Mouse (Mus musculus) lung, postnatal 0 days (tissue): ENCODE results near the gene Mical3.
"Not testable (repeated sequence)": the region's sequence is repeated elsewhere in the genome, so short reads cannot be mapped to it uniquely, and the experiment has no call there.

Experiments
- CTCF ChIP-seq: IDR thresholded peaks from 2 replicates; pipeline ENCODE4 v1.5.1; 2016; ENCODE audit warnings: antibody characterized with exemption, mild to moderate bottlenecking
- EP300 ChIP-seq: IDR thresholded peaks from 2 replicates; pipeline ENCODE4 v1.6.1; 2016; ENCODE audit warnings: antibody characterized with exemption, mild to moderate bottlenecking, control low read depth

DNA sequence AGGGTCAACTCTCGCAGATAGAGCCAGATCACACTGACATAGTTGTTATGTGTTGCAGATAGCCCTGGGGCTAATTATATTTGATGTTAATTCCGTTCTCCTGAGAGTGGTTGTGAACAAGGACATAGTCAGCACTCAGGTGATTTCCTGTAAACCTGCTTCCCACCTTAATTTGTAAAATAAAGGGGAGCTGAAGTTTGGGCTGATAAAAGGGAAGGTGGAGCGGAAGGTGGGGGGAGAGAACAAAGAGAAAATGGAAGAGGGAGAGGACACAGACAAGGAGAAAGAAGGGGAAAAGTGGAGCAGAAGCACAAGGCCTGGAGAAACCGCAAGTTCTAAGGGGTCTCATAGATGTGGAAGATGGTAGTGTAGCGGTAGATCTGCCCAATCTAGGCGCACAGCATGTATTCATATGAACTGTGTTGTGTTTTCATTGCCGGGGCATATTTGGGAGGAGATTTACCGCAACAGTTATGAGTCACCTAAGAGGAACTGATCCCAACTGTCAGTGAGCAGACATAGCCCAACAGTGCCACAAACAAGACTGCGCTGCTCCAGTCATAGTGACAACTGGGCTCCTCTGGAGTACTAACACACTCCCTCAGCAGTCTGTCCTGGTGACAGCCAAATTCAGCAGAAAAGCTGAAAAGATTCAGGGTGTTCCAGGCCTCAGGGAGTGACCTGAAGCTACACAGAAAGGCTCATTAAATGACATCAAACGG is 222.8 kb downstream of the Mical3 start:
- not testable (repeated sequence) for TF ChIP-seq EP300, CTCF
